Mouse (Mus musculus) CH12.LX (cell line): ENCODE measurements around the gene Tmeff2. TPM values are rescaled to one million over a fixed set of nuclear protein-coding genes. Genes with fewer than 3 reads are reported as not detected.

Experiments
- DNase-seq: peaks from one replicate; pipeline ENCODE4 v3.0.0-alpha.2; 2013; ENCODE audit errors: extremely low read depth
- H3K27ac ChIP-seq: 2 replicates; pipeline ENCODE4 v1.5.1; 2012; ENCODE audit warnings: low read depth, mild to moderate bottlenecking, control low read depth, moderate library complexity; ENCODE audit not compliant: insufficient read depth
- H3K27me3 ChIP-seq: replicated peaks from 2 replicates; pipeline ENCODE3; 2012; ENCODE audit warnings: inconsistent platforms
- H3K36me3 ChIP-seq, 2 experiments: replicated peaks in 1 of 2; 2 replicates each; pipeline versions ENCODE3 to v1.6.1; 2012; ENCODE audit warnings: inconsistent platforms in 1 of 2, low read length in 1 of 2, mild to moderate bottlenecking in 1 of 2, mixed read lengths in 1 of 2, moderate library complexity in 1 of 2; ENCODE audit not compliant: control insufficient read depth in 1 of 2, insufficient read depth in 1 of 2
- H3K4me1 ChIP-seq, 2 experiments: 2 replicates each; pipeline ENCODE4 v1.6.1; 2012; ENCODE audit warnings: inconsistent platforms in 1 of 2, moderate library complexity in 1 of 2; ENCODE audit not compliant: insufficient read depth in 2 of 2, control insufficient read depth in 1 of 2
- H3K4me2 ChIP-seq: 2 replicates; pipeline ENCODE4 v1.6.1; 2012; ENCODE audit warnings: low read depth, mild to moderate bottlenecking, control low read depth; ENCODE audit not compliant: poor library complexity, insufficient read depth, severe bottlenecking
- H3K4me3 ChIP-seq, 3 experiments: fragments of 150-350 bp in 1 of 3; sonication (generic) in 1 of 3; replicated peaks in 1 of 3; 2 replicates each; pipeline versions ENCODE3 to v1.5.1; 2011 to 2012; ENCODE audit warnings: low read depth in 2 of 3, low read length in 2 of 3, mild to moderate bottlenecking in 2 of 3, moderate library complexity in 2 of 3, control low read depth in 1 of 3, improper control_type of control experiment in 1 of 3, inconsistent platforms in 1 of 3, mixed read lengths in 1 of 3; ENCODE audit not compliant: poor library complexity in 1 of 3
- H3K79me2 ChIP-seq: replicated peaks from 2 replicates; pipeline ENCODE4 v1.6.1; 2012; ENCODE audit warnings: mild to moderate bottlenecking, moderate library complexity; ENCODE audit not compliant: control insufficient read depth, poor library complexity, insufficient read depth, severe bottlenecking; ENCODE audit errors: extremely low read depth
- H3K9ac ChIP-seq: 2 replicates; pipeline ENCODE4 v1.6.1; 2012; ENCODE audit warnings: low read depth, mild to moderate bottlenecking, control low read depth, moderate library complexity; ENCODE audit not compliant: insufficient read depth
- H3K9me3 ChIP-seq: replicated peaks from 2 replicates; pipeline ENCODE3; 2012; ENCODE audit warnings: low read length, inconsistent platforms, mixed read lengths
- BHLHE40 ChIP-seq: IDR thresholded peaks from 2 replicates; pipeline ENCODE4 v1.6.1; 2011; ENCODE audit warnings: mild to moderate bottlenecking, low read depth, low read length, improper control_type of control experiment
- CHD2 ChIP-seq: IDR thresholded peaks from 2 replicates; pipeline ENCODE4 v1.6.1; 2011; ENCODE audit warnings: low read length, improper control_type of control experiment
- CTCF ChIP-seq, 2 experiments: IDR thresholded peaks in 1 of 2; conservative IDR thresholded peaks in 1 of 2; 2 replicates each; pipeline ENCODE4 v1.5.1; 2011 to 2012; ENCODE audit warnings: low read depth in 2 of 2, low read length in 2 of 2, improper control_type of control experiment in 1 of 2, inconsistent platforms in 1 of 2, mild to moderate bottlenecking in 1 of 2, moderate library complexity in 1 of 2
- E2F4 ChIP-seq: IDR thresholded peaks from 2 replicates; pipeline ENCODE4 v1.6.1; 2011; ENCODE audit warnings: low read depth, low read length, improper control_type of control experiment; ENCODE audit not compliant: insufficient replicate concordance
- IRF4 ChIP-seq: IDR thresholded peaks from 2 replicates; pipeline ENCODE4 v1.6.1; 2014; ENCODE audit warnings: low read depth, mild to moderate bottlenecking, inconsistent platforms, low read length, improper control_type of control experiment
- JUN ChIP-seq: IDR thresholded peaks from 2 replicates; pipeline ENCODE4 v1.6.1; 2011; ENCODE audit warnings: low read depth, mild to moderate bottlenecking, low read length, improper control_type of control experiment, moderate library complexity; ENCODE audit not compliant: insufficient read depth
- KAT2A ChIP-seq: IDR thresholded peaks from 2 replicates; pipeline ENCODE4 v1.6.1; 2012; ENCODE audit warnings: low read length, improper control_type of control experiment, inconsistent platforms; ENCODE audit not compliant: insufficient replicate concordance
- MAFK ChIP-seq: IDR thresholded peaks from 2 replicates; pipeline ENCODE4 v1.6.1; 2011; ENCODE audit warnings: low read length, improper control_type of control experiment; ENCODE audit not compliant: insufficient replicate concordance
- MXI1 ChIP-seq: IDR thresholded peaks from 2 replicates; pipeline ENCODE4 v1.6.1; 2011; ENCODE audit warnings: mild to moderate bottlenecking, low read depth, low read length, improper control_type of control experiment
- MYC ChIP-seq: IDR thresholded peaks from 2 replicates; pipeline ENCODE4 v1.6.1; 2011; ENCODE audit warnings: low read depth, mild to moderate bottlenecking, improper control_type of control experiment, low read length
- PAX5 ChIP-seq: IDR thresholded peaks from 2 replicates; pipeline ENCODE4 v1.6.1; 2012; ENCODE audit warnings: low read length, inconsistent platforms, mixed read lengths
- POLR2AphosphoS2 ChIP-seq: IDR thresholded peaks from 2 replicates; pipeline ENCODE4 v1.6.1; 2011; ENCODE audit warnings: low read depth, low read length, improper control_type of control experiment
- RAD21 ChIP-seq: IDR thresholded peaks from 2 replicates; pipeline ENCODE4 v1.6.1; 2011; ENCODE audit warnings: low read depth, mild to moderate bottlenecking, low read length, improper control_type of control experiment, moderate library complexity
- RCOR1 ChIP-seq: conservative IDR thresholded peaks from 2 replicates; pipeline ENCODE4 v1.6.1; 2012; ENCODE audit warnings: low read depth, mild to moderate bottlenecking, inconsistent platforms, low read length, improper control_type of control experiment
- SIN3A ChIP-seq: IDR thresholded peaks from 2 replicates; pipeline ENCODE4 v1.6.1; 2012; ENCODE audit warnings: low read length, improper control_type of control experiment, inconsistent platforms
- TBP ChIP-seq: conservative IDR thresholded peaks from 2 replicates; pipeline ENCODE4 v1.6.1; 2011; ENCODE audit warnings: low read depth, low read length, improper control_type of control experiment
- TCF12 ChIP-seq: IDR thresholded peaks from 2 replicates; pipeline ENCODE4 v1.6.1; 2014; ENCODE audit warnings: low read depth, mild to moderate bottlenecking, inconsistent platforms, low read length, improper control_type of control experiment
- USF1 ChIP-seq: IDR thresholded peaks from 2 replicates; pipeline ENCODE4 v1.6.1; 2014; ENCODE audit warnings: low read depth, mild to moderate bottlenecking, inconsistent platforms, low read length, improper control_type of control experiment
- USF2 ChIP-seq: conservative IDR thresholded peaks from 2 replicates; pipeline ENCODE4 v1.6.1; 2011; ENCODE audit warnings: low read depth, low read length, improper control_type of control experiment
- ZC3H11A ChIP-seq: IDR thresholded peaks from 2 replicates; pipeline ENCODE4 v1.6.1; 2012; ENCODE audit warnings: low read depth, mild to moderate bottlenecking, inconsistent platforms, low read length, improper control_type of control experiment
- ZKSCAN1 ChIP-seq: IDR thresholded peaks from 2 replicates; pipeline ENCODE4 v1.6.1; 2012; ENCODE audit warnings: low read depth, inconsistent platforms, low read length, improper control_type of control experiment, borderline replicate concordance
- ZNF384 ChIP-seq: IDR thresholded peaks from 2 replicates; pipeline ENCODE4 v1.6.1; 2012; ENCODE audit warnings: low read depth, low read length, improper control_type of control experiment, inconsistent platforms
- dilution Hi-C: fragments of 300-500 bp; cut with MboI; formaldehyde crosslinking; loops from 2 replicates; pipeline ENCODE4 v1.14.3; 2020; ENCODE audit warnings: low sequenced_read_pairs; ENCODE audit not compliant: extremely low pct_unique_long_range_greater_than_20kb, extremely low pct_ligation_motif_present
- in situ Hi-C: fragments of 300-500 bp; cut with MboI; formaldehyde crosslinking; loops from 3 replicates; pipeline ENCODE4 v1.14.3; 2019; ENCODE audit warnings: low sequenced_read_pairs, low pct_ligation_motif_present, low pct_unique_long_range_greater_than_20kb, mixed read lengths
- polyA plus RNA-seq: library from polyadenylated mRNA; unstranded; fragments of >175 nt; gene quantifications from 2 replicates; pipeline ENCODE4 v1.2.1, GENCODE M21; 2012; ENCODE audit warnings: low read depth; ENCODE audit not compliant: insufficient read length
- total RNA-seq, 2 experiments: library from RNA; depleted of rRNA; stranded (reverse); fragments of 300-350 nt in 1 of 2; fragments of >200 nt in 1 of 2; gene quantifications; 2 replicates each; pipeline ENCODE4 v1.2.3; 2012 to 2014

Gene Tmeff2
- total and polyA plus RNA-seq, 3 experiments = not detected

GRCm38 (mm10) chr1:51152856-51153255 is 252.4 kb downstream of the Tmeff2 start:
- peaks cover 0 to 3% of the 10 kb centered on the region in 2 experiments; a peak in 1 of 4 replicates for H3K4me1 ChIP-seq
- TF ChIP-seq USF1 (no peak), MAFK (no peak), JUN (no peak), MXI1 (no peak), CTCF (conservative IDR thresholded peaks at IDR 0.05 in 1 of 2, IDR thresholded peaks at IDR 0.05 in 1 of 2; ENCODE audit: low read depth in 2 of 2, low read length in 2 of 2) (no peak), RAD21 (no peak), MYC (no peak), POLR2AphosphoS2 (no peak), RCOR1 (no peak)
- no peaks in the 10 kb centered on the region for H3K36me3 ChIP-seq
- DNase-seq = no peak
- H3K27me3 ChIP-seq = no peaks in the 10 kb centered on the region
- dilution Hi-C loops (no loop called here), in situ Hi-C loops (no loop called here)
- H3K4me2 ChIP-seq = no peak overlapping the region
- H3K9me3 ChIP-seq = no peaks in the 10 kb centered on the region
- no peak overlapping the region for H3K4me3 ChIP-seq
- no peak overlapping the region for H3K27ac ChIP-seq
- no peak overlapping the region for H3K9ac ChIP-seq
- H3K79me2 ChIP-seq = no peaks in the 10 kb centered on the region

- no peaks in the 10 kb centered on the region for H3K4me1 ChIP-seq
Measured at GRCm38 (mm10) chr1:51184276-51184675, 283.8 kb downstream of the Tmeff2 start.

GRCm38 (mm10) chr1:51189008-51189407 is 288.6 kb downstream of the Tmeff2 start:
- TF ChIP-seq IRF4 = no peak
- no peak for TF ChIP-seq E2F4
- TF ChIP-seq ZKSCAN1 = no peak
- no peak for TF ChIP-seq KAT2A
- TF ChIP-seq PAX5 = no peak
- TF ChIP-seq ZC3H11A = no peak
- no peak for TF ChIP-seq CHD2
- TF ChIP-seq TCF12 = no peak
- no peak for TF ChIP-seq ZNF384
- TF ChIP-seq TBP = no peak
- Histone ChIP-seq H3K9me3 (no peaks in the 10 kb centered on the region), H3K79me2 (no peaks in the 10 kb centered on the region), H3K4me3 (no peak overlapping the region), H3K36me3 (no peaks in the 10 kb centered on the region), H3K27me3 (no peaks in the 10 kb centered on the region), H3K4me2 (no peak overlapping the region), H3K27ac (no peak overlapping the region), H3K4me1 (no peaks in the 10 kb centered on the region), H3K9ac (no peak overlapping the region)
- in situ Hi-C loops (no loop called here), dilution Hi-C loops (no loop called here)
- no peak for DNase-seq

More at GRCm38 (mm10) chr1:51184276-51184675, 283.8 kb downstream of the Tmeff2 start:
- DNase-seq = no peak
- in situ Hi-C loops (no loop called here), dilution Hi-C loops (no loop called here)
- no peaks in the 10 kb centered on the region for H3K36me3 ChIP-seq
- no peak overlapping the region for H3K27ac ChIP-seq
- no peak overlapping the region for H3K9ac ChIP-seq
- TF ChIP-seq USF1 = no peak
- no peak for TF ChIP-seq JUN
- no peak for TF ChIP-seq BHLHE40
- no peak for TF ChIP-seq SIN3A
- no peak for TF ChIP-seq CTCF (conservative IDR thresholded peaks at IDR 0.05 in 1 of 2, IDR thresholded peaks at IDR 0.05 in 1 of 2; ENCODE audit: low read depth in 2 of 2, low read length in 2 of 2)
- TF ChIP-seq MAFK = no peak
- no peak for TF ChIP-seq USF2
- no peak overlapping the region for H3K4me3 ChIP-seq
- no peaks in the 10 kb centered on the region for H3K27me3 ChIP-seq
- H3K79me2 ChIP-seq = no peaks in the 10 kb centered on the region
- H3K4me2 ChIP-seq = no peak overlapping the region
- H3K9me3 ChIP-seq = no peaks in the 10 kb centered on the region
